Mouse (Mus musculus) erythroblast, adult 5-6 weeks (primary cell): Measurements from ENCODE around the gene Agxt. TPM values are rescaled to one million over a fixed set of nuclear protein-coding genes. Genes with fewer than 3 reads are reported as not detected.

Experiments used
- ATAC-seq: replicated peaks from 2 replicates; pipeline ENCODE4 v1.8.0; 2016; ENCODE audit warnings: moderate number of reproducible peaks, mild to moderate bottlenecking, moderate TSS enrichment, inconsistent platforms; ENCODE audit not compliant: poor library complexity, low FRiP score, severe bottlenecking
- total RNA-seq, 2 experiments: library from RNA; stranded (forward) in 1 of 2; stranded (reverse) in 1 of 2; fragments of 150-400 nt in 1 of 2; fragments of 200-764, 138-1000 nt in 1 of 2; gene quantifications; 2 replicates each; pipeline versions ENCODE4 v1.2.3 to v1.2.4; 2015 to 2017; ENCODE audit warnings: low replicate concordance in 2 of 2

Gene Agxt
- not detected in 2 replicates for total RNA-seq (2015; ENCODE audit: low replicate concordance)
- total RNA-seq (2017; ENCODE audit: low replicate concordance) = not detected in 2 replicates

DNA sequence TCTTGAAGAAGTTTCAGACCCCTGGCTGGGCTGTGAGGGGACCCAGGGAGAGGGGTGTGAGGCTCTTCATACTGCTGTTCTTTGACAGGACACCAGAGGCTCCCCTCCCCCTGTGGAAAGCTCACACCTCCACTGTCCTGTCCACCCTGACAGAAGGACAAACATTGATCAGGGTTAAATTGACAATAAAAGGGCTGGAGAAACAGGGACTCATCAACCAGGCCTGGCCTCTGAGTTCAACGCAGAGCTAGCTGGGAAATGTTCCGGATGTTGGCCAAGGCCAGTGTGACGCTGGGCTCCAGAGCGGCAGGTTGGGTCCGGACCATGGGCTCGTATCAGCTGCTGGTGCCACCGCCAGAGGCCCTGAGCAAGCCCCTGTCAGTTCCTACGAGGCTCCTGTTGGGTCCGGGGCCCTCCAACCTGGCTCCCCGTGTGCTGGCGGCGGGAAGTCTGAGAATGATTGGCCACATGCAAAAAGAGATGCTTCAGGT, at the start of gene Agxt:
TSS of gene Agxt (plus strand) at position 205 of the 491 bp plus-strand sequence.
- ATAC-seq = no peak

DNA sequence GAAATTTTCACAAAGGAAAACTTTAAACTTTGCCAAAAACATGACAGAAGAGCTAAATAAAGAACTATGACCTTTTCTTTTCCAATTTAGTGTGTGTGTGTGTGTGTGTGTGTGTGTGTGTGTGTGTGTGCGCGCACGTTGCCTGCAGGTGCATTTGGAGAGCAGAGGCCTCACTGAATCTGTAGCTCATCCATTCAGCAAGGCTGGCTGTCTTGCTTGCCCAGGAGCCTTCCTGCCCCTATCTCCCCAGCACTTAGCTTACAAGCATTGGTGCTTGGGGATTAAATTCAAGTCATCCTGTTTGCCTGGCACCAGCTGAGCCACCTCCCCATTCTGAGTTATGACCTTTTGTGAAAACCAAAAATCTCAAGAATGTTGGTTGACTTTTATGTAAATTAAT, 42.5 kb upstream of the Agxt start:
- no peak for ATAC-seq

DNA sequence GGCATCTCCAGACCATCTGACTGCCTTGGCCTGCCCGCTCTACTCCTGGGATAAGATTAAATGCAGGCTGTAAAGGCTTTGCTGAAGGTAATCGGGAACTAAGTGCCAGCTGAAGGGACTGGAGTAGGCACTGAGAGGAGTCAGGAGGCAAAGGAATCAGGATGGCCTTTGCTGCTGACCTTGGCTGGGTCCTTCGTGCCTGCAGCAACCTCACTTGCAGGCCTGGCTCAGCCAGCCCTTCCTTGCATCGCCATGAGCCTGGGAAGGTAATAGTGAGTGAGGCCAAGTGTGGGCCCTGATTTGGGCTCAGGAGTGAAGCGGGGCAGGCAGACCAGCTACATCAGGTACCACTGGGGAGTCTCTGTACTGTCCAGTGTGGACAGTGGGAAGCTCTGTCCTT, 36.1 kb upstream of the Agxt start:
- ATAC-seq = no peak

DNA sequence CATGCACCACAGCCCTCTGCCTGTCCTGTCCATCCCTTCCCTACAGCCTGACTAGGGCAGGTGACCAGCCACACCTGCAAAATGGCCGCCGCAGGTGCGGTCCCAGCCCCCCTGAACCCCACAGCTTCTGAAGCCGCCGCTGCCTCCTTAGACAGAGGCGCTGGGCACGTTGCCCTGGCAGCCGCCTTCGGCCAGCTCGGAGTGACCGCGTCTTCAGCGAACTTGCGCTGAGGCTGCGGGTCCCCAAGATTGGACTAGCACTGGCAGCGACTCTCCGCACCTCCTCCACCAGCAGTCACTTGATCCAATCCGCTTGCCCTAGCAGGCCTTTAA, 34.8 kb upstream of the Agxt start:
- no peak for ATAC-seq

DNA sequence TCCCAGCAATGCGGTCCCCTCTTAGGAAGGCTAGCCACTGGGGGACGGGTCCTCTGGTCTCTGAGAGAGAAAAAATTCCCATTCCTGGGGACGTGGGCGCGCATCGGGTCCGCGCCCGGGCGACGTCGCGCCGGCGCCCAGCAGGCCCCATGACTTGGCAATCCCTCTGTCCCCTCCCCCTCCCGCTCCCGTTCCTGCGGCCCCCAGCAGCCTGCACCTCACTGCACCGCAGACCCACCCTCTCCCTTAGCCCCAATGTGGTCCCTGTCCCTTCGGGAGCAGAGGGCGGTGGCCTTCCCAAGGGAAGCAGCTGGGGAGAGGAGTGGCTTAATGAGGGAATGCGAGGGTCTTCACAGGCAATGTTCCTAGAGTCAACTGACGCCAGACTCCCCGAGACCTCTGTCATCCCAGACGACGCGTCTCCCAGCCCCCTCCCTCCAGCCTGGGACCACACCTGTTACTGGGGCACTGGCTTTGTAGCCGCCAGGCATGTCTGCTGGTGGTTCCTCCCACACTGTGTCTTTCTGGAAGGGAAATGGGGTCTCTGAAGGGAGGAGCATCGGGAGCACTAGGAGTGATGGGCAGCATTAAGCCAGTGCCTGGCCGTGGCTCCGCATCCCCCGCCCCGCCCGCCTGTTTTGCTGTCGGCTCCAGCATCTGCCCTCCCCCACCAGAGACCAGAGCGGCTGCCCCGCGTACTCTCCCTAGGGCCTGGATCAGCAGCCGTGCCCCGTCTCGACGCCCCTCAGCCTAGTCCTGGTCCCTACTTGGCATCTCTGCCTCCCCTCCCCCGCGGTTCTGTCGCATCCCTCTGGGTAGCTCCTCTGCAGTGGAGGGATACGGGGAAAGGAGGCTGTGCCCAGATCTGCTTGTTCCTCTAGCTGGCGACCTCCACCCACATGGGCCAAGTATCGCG, 34.2 kb upstream of the Agxt start:
- ATAC-seq = no peak

DNA sequence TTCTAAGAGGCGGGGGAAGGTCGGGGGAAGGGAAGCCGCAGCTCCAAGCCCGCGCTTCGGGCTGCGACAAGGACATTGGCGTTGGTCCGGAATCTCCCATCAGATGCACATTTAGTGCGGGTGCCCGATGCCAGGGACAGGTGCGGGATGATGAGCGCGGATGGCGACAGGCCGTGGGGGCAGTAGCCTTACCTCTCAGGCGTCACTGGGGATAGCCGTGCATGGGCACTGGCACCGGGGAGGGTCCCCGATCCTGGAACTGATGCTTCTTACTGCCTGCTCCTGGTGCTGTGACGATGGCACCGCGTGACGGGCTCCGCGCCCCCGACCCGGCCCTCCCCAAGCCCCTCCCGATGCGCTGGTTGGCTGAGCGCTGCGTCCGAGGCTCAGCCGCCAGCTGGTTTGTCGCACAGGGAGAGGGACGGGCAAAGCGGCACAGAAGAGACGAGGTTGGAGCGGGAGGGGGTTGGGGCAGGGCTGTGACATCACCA, 33.4 kb upstream of the Agxt start, which contains the start of gene Kif1a:
TSS of gene Kif1a (minus strand) at position 381 of the 491 bp plus-strand sequence.
- no peak for ATAC-seq

DNA sequence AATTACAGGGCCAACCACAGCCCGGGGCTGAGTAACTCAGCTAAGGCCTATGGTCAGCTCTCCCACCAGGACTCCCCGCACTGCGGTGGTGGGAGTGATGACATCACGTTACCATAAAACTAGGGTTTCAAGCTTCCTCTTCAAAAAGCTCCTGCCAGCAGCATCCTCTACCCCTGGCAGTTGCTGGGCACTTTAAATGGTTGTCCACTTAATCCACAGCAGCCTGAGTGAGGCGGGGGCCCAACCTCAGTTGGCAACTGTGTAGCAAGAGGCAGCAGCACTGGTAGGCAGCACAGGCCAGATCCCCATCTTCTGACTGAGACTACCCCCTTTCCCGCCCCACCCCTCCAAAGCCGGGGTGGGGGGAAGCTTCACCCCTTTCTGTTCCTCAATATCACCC, 32.3 kb upstream of the Agxt start:
- no peak for ATAC-seq

DNA sequence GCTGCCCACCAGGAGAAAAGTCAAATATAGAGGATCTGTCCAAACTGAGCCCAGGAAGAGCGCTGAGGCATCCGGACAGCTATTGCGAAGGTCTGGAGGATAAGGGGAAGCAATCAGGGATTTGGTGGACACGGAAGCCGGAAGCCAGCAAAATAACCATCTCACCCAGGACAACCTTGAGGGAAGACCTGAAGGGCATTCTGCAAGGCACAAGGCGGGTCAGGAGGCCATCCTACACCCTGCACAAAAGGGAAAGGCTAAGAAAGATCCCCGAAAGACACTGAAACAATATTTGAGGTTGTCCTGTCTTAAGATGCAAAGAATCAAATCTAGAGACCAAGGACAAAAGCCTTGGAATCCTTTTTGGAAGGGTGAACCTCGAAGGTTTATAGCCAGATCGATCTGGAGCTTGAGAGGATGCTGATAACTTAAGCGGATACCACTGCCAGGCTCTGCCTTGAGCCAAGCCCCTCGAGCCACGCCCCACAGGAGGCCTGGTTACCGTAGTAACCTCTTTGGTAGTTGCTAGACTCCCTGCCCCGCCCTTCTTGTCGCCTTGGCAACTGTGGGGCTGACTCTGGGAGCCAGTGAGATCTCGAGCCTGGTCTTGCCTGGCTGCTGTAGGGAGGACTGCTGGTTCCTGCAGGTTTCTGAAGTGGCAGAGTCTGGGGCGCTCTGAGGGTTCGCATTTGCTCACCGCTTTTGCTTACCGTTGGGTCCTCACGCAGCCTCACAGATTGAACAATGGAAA, 20.2 kb upstream of the Agxt start:
- no peak for ATAC-seq

DNA sequence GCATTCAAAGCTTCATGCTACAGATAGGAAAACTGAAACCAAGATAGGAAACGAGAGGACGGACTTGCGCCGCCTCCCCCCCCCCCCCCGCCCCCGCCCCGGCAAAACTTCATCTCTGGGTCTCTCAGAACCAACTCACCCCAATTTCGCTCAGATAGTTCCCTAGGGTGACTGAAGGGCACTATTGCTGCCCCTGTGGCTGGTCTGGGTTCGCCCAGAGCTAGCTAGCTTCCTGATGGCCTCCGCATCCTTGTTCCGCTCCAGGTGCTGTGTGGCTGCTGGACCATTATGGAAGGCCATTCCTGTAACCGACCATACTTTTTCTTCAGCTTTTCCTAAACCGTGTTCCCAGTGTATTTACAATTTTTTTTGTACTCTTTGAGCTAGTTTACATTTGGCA, 19.6 kb upstream of the Agxt start:
- ATAC-seq = no peak

DNA sequence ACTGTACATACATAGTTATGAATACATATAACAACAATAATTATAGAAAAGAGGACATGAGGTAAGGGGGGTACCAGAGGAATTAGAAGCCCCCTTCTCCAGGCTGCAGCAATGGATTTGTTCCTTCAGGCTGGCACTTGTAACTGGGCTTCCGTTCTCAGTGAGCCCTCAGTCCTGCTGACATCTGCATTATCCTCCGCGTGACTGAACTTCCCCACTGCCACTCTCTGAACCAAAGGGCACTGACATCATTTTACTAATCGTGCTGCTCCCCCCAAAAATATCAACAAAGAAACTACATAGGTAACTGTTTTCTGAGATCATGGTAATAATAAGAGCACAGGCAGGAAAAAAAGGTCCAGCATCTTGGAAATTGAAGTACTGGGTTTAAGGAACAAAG, 16.2 kb upstream of the Agxt start:
- no peak for ATAC-seq

DNA sequence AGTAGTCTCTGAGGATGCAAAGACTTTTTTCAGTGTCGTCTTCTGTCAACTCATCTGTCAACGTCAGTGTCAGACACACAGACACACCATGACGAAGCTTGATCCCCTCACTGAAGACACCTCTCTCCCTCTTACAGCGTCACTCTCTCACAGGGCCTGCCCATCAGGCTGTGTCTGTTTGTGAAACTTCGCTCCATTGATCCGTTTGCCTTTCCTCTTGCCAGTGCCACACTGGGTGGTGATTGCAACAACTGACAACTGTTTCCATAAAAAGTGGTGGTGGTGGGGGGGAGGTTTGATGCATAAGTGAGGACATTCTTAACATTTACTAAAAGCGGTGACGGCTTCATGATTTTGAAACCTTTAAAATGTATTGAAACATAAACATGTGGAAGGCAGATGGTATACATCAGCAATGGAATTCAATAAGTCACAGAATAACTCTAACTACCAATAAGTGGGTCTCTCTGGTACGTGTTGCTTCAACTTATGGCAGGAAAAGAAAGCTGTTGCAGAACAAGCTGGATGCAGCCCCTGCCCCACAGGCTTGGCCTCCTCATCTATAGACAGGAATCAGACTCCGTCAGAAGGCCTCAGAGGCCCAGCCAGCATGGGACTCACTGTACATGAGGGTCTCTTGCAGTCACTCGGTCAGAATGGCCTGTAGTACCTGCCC, 11.7 kb upstream of the Agxt start:
- no peak for ATAC-seq

DNA sequence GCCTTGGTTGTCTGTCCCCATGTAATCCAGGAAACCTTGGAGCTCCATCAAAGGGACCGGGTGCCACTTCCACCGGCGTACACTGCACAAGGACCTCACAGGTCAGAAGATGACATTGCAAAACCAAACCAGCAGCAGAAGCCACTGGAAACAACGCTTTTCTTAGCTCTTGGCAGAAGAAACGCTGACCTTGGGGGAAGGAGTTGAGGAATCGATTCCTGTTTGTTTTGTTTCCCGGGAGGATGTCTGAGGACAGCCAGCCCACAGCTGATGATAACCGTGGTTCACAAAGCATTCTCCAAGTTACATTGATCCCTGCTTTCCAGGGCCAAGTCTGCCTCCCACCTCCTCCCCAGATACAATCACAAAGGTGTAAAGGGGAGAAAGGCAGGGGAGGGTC, 11.0 kb upstream of the Agxt start:
- no peak for ATAC-seq

DNA sequence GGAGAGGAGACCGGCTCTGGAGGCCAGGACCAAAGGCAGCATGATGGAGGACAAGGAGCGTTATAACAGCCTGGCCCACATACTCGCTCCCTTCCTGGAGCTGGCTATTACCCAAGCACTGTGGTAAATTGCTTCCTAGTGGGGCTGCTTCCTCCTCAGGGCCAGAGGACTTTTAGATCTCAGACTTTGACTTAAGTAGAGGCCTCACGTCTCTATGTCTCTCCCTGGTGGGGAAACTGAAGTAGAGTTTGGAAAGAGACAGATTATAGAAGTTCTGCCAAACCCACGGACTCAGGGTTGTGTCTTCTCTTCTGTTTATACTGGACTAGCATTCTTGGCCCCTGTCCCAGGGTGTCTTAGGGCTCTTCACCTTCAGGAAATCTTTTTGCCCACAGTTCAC, 9.8 kb upstream of the Agxt start:
- ATAC-seq = no peak

DNA sequence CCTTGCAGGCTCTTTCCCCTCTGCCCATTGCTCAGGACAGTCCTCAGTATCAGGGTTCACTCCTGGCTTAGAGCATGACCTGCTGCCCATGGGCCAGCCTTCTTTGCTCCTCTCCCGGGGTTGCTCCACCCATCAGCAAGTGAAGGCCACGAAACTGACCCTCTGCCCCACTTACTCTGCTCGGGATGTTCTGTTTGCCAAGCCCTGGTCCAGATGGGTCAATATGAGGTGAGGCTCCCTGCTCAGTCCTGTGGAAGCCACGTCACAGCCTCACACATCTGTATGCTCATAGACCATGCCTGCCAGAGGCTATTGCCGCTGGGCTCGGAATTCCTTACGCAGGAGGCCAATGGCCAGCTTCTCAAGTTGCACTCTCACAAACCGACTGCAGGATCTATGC, 6.8 kb upstream of the Agxt start:
- ATAC-seq = no peak

DNA sequence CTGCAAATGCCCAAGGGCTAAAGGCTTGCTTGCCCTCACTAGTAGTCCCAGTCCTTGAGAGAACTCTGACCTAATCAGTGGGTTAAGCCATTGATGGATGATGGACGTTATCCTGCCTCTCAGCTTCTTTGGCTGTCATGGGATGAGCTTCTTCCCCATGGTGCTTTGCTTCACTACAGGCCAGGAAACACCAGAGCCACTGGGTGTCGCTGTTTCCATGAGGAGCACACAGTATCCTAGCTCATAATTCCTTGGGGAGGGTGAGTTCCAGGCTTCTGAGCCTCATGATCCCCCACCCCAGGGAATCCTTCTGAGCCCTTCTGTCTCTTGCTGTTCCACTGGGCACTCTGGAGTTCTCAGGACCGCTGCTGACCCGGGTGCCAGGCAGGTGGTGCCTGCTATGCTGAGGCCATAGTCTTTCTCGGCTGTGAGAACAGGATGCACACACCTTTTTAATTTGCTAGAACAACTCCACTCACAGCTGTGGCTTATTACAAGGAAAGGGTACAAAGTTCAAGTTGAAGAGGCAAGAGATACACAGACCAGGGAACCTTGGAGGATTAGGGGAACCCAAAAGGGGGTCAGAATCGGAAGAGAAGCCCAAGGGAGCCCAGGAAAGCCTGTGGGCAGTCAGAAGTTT, 6.2 kb upstream of the Agxt start:
- no peak for ATAC-seq

DNA sequence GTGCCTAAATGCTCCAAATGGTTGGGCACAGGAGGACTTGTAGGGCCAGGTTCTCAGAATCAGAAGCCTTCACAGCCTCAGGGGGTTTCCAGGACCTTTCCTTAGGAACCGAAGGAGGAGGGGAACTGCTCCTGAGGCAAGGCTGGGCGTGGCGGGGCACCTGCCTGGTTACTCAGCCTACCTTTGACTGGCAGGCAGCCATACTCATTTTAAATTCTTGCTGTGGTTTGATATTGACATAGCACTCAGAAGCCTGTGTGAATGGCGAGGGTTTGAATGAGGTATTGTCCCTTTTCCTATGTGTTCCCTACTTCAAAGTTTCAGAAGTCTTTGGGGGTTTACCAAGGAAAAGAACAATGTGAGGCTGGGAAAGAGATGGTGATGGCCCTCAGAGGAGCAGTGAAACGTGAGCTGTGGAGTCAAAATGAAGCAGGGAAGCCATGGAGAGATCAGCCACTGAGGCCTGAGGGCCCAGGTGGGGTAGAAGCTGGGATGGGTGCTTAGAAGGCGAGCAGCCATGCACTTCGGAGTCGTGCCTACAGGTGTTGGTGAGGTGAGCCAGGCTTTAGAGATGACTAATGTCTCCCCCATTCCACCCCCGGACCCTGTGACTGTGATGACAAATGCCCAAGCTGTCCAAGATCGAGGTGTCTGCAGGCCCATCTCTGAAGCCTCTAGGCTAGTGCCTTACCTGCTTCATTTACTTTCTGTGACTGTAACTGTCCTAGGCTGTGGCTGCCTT, 4.6 kb upstream of the Agxt start:
- no peak for ATAC-seq

DNA sequence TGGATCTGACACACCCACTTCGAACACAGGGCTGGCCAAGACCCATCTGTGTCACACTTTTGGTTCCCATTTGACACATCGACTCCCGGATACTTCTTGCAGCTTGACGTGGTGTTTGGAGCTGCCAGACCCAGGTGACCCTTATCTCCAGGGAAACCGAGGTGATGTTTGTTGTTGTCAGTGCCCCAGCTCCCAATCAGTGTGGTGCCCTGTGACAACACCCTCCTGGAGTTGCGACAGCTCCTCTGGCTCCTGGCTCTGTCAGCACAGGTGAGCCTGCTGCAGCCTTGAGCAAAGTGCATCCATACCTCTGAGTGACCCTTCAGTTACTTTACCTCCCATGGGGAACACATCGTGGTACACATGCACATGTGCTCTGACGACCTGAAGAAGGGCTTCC, 2.4 kb upstream of the Agxt start:
- no peak for ATAC-seq

DNA sequence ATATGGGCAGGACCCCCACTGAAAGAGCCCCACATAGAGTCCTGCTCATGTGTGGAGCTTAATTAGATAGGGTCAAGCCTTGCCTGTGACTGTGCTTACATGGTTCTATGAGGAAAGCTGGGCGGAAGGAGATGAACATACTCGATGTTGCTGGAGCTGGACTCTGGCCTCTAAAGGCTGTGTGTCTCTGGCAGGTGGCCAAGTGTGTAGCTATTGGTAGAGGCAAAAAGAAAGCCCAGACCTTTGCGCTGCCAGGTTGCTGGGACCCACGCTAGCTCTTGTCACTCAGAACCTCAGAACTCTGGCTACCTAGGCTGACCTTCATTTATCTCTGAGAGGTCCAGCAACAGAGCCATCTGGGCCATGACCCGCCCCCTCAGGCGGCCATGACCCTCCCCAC, 3.5 kb downstream of the Agxt start:
- ATAC-seq = no peak

DNA sequence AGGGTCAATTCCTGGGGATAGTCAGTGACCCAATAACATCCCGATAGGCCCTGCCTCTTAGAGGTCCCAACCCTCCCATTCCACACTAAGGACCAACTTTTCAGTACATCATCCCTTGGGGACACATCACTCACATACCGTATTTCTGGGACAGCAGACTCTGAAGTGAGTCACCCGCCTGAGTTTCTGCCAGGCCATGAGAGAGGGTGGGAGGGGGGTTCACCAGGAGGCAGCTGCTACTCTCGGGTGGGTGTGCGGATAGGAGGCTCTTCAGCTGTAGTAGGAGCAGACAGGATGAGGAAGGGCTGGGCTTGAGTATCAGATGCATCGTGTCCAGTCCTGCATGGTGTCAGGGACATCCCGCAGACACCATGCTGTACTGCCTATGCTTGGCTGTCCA, 4.7 kb downstream of the Agxt start:
- ATAC-seq = no peak
